Mouse (Mus musculus): Measurements from ENCODE around the gene Zbtb12.

DNA sequence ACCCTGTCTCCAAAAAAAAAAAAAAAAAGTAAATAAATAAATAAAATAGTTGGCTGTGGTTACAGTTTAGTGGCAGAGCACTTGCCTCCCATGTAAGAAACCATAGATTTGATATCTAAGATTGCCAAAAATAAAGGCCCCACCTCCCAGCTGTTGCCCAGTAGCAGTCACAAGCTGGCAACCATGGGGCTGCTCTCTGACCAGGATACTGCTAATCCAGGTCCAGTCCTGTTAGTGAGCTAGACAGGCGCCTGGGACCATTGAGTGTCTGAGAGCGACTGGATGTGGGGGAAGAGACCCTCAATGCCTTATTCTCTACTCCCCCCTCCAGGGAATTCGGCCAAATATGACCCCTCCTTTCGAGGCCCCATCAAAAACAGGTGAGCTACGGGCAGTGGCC is 37.0 kb downstream of the Zbtb12 start:
- TF ChIP-seq TAL1 (IDR thresholded peaks at IDR 0.05; ENCODE audit: low read length), result no peak
- no peak for TF ChIP-seq GATA1 (IDR thresholded peaks at IDR 0.05; ENCODE audit: low read length)

All from erythroblast, embryonic 14.5 days (primary cell).